Mouse (Mus musculus) liver, adult (tissue): ENCODE data around the gene Fnbp1l.

Source experiments
- GATA4 ChIP-seq: IDR thresholded peaks from 2 replicates; pipeline ENCODE4 v1.6.1; 2014; ENCODE audit warnings: mild to moderate bottlenecking, low read length; ENCODE audit not compliant: insufficient replicate concordance

Fnbp1l gene

GRCm38 (mm10) chr3:122518231-122518736 lies 101.2 kb downstream of the Fnbp1l start:
- TF ChIP-seq GATA4 = no peak

- no peak for TF ChIP-seq GATA4
Measured at GRCm38 (mm10) chr3:122517726-122518125, 101.8 kb downstream of the Fnbp1l start.

- no peak for TF ChIP-seq GATA4
Measured at GRCm38 (mm10) chr3:122516327-122516695, 103.2 kb downstream of the Fnbp1l start.

GRCm38 (mm10) chr3:122515568-122516326 lies 103.8 kb downstream of the Fnbp1l start:
- TF ChIP-seq GATA4 = no peak

- TF ChIP-seq GATA4 = peak; percentile 92
Measured at GRCm38 (mm10) chr3:122512725-122513375, 106.7 kb downstream of the Fnbp1l start.

GRCm38 (mm10) chr3:122511721-122512619 lies 107.5 kb downstream of the Fnbp1l start:
- TF ChIP-seq GATA4 = peak; percentile 78

- TF ChIP-seq GATA4 = no peak
Measured at GRCm38 (mm10) chr3:122510932-122511331, 108.6 kb downstream of the Fnbp1l start.

- TF ChIP-seq GATA4 = peak; percentile 85
Measured at GRCm38 (mm10) chr3:122510240-122510750, 109.2 kb downstream of the Fnbp1l start.

GRCm38 (mm10) chr3:122509534-122510239 lies 109.8 kb downstream of the Fnbp1l start:
- no peak for TF ChIP-seq GATA4

GRCm38 (mm10) chr3:122509084-122509483 lies 110.4 kb downstream of the Fnbp1l start:
- no peak for TF ChIP-seq GATA4

GRCm38 (mm10) chr3:122507826-122508225 lies 111.7 kb downstream of the Fnbp1l start:
- no peak for TF ChIP-seq GATA4

GRCm38 (mm10) chr3:122506343-122506916 lies 113.1 kb downstream of the Fnbp1l start:
- no peak for TF ChIP-seq GATA4

- no peak for TF ChIP-seq GATA4
Measured at GRCm38 (mm10) chr3:122500929-122501328, 118.6 kb downstream of the Fnbp1l start.

- no peak for TF ChIP-seq GATA4
Measured at GRCm38 (mm10) chr3:122499647-122500046, 119.9 kb downstream of the Fnbp1l start.
